Mouse (Mus musculus) left cerebral cortex, postnatal 10 days (tissue): ENCODE measurements around the gene Nt5e. TPM values are rescaled to one million over a fixed set of nuclear protein-coding genes. Genes with fewer than 3 reads are reported as not detected.
A peak's percentile ranks its signal among the peaks of the same experiment; 100 is the strongest.
"Not testable (repeated sequence)": the region's sequence is repeated elsewhere in the genome, so short reads cannot be mapped to it uniquely, and the experiment has no call there.

Experiments
- DNase-seq, 2 experiments: peaks; one replicate each; pipeline ENCODE4 v3.0.0; 2021 to 2022; ENCODE audit warnings: low spot score in 2 of 2, mixed read lengths in 1 of 2; ENCODE audit errors: extremely low spot score in 1 of 2
- intact Hi-C: fragments of 180-260 bp; cut with DNase I; formaldehyde crosslinking; loops from one replicate; pipeline ENCODE4 v1.15.1; 2025
- total RNA-seq, 2 experiments: library from RNA; stranded (reverse); gene quantifications; 2 replicates each; pipeline ENCODE4 v1.2.3; 2021

The Nt5e gene
- 1 to 10 TPM; 3.9 to 5.1 TPM for total RNA-seq

DNA sequence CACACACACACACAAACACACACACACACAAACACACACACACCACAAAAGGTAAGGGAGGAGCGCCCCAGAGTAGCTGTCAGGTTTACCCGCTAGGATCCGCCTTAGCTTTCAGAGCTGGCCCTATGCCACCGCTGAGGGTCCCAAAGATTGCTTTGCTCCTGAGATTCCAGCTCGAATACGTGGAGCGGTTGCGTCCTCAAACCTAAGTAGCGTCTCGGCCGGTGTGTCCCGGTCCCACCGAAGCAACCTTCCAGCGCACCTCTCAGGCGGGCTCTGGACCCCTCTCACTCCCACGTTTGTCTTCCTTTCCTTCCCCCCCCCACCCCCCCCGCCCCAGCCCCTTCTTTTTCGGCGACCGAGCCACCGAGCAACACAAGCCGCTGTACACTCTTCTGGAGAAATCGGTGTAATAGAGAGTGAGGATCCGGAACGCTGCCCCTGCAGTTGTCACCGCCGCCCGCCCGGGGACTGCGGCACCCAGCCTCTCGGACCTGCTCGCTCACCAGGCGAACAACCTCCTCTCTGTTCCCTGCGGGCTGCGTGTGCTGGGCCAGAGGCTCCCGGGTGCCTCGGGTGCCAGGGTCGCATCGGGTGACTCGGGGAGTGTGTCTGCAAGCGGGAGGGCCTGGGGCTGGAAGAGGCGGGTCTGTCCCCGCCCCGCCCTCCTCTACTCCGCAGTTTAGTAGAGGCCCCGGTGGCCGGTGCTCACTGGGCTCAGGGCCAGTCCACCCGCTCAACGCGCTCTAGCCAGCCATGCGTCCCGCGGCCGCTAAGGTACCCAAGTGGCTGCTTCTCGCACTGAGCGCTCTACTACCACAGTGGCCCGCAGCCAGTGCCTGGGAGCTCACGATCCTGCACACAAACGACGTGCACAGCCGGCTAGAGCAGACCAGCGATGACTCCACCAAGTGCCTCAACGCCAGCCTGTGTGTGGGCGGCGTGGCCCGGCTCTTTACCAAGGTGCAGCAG lies at the start of gene Nt5e:
Nt5e (plus strand) TSS at position 268 of the 972 bp plus-strand sequence.
- intact Hi-C loops = no loop called here
- peak; percentile 35 to 78 for DNase-seq

DNA sequence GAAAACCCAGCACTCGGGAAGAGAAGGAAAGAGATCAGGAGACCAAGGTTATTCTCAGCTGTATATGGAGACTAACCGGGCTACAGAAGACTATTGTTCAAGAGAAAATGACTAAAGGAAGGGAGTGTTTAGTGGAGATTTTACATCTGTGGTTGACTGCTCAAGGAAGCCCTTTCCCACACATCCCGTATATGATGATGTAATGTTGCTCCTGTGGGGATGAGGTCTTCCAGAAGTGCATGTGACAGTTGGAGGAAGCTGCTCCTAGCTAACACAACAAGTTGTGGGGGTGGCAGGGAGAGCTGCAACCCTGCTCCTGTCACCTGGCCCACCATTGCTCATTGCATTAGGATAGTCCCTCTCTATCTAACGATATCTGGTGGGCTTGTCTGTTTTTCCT lies 49.4 kb upstream of the Nt5e start:
- intact Hi-C loops = no loop called here
- no peak for DNase-seq

DNA sequence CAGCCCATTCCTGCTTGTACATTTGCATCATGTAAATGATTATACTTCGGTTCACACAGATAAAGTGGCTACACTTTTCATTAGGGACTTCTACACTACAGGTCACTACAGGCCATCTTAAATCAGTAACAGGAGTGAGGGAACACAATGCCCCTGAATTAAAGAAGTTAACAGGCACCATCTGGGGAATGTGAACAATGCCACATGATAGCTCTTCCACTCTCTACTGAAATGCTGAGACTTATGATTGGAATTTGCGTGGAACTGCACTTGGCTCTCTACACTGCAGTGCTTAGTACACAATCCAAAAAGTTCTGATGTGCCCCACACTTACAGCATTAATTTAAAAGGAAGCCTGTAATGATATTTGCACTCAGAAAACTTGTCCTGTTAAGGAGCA lies 47.3 kb upstream of the Nt5e start:
- no peak for DNase-seq
- intact Hi-C loops = no loop called here

DNA sequence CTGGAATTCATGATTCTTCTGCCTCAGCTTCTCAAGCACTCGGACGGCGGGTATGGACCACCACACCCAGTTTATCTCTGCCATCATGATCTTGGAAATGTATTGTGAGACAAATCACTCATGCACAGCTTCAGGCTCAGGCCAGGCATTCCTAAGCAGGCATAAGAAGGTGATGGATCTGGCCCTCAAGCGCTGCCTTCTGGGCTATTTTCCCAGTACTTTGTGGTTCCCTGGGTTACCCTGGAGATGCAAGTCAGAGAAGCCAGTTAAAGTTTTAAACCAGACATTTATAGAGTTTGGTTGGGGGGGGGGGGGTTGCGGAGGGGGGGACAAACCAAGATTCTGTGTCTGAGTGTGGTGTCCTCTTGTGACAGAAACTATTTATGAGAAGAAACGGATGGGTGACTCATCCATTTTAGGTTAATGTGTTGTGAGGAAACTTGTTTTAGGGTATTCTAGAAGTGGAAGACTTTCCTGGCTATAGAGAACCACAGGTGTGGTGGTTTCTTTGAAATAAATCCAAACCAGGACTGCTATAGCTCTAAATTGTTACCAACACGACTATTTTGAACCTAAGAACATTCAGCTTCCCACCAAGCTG lies 37.3 kb upstream of the Nt5e start:
- intact Hi-C loops = no loop called here
- DNase-seq = no peak

DNA sequence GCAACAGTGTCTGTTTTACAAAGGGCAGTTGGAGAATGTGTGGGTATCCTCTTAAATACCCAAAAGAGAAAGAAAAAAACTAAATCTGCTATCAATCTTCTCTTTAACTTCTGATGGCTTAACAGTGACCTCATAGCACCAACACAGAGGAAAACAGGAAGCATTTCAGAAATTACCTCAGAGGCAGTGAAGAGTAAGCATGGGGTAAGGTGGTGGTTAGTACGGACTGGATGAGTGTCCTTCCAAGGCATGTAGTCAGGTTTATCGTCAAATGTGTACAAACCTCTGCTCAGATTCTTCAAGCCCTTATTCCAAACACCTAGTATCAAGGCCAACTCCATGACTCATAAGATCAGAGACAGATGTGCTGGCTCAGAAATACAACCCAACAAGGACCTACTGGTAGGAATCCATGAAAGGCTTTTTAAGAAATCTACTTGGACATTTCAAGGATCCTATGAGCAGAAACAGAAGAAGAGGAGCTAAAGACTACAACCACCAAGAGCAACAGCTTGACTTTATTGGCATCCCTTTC lies 34.1 kb upstream of the Nt5e start:
- intact Hi-C loops = no loop called here
- DNase-seq = no peak

DNA sequence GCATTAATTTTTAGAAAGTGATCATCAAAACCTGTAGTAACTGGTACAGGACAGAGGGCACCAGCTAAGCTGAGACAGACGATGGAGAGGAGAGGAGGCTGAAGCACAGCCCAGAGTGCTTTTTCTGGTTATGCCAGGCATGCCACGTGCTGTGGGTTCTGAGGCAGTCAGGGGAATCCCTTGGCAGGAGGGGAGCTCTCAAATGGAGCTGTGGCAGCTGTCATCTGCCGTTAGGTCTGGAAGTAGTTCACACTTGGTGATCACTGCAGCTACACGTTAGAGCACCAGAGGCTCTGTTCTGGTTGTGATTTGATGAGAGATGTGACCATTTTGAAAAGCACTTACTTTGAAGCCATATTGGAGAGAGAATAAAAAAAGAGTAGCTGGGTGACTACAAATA lies 31.2 kb upstream of the Nt5e start:
- intact Hi-C loops = no loop called here
- DNase-seq = peak; percentile 14 to 29

DNA sequence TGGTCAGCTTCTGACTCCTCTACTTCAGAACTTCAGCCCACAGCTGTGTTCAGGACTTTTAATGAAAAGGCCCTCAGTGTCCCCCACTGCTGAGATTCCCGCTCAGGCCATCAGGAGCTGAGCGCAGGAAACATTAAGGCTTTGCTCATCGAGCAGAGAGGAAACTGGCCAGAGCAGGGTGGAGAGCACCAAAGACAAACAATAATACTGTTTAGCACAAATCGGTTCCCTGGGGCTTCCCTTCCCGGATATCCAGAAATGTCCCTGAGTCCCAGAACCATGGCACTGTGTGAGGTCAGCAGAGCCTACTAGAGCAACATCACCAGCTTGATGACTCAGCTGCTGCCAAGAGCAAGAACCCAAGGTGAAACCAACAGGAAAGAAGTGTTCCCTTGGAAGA lies 30.7 kb upstream of the Nt5e start:
- intact Hi-C loops = no loop called here
- peak in 1 of 2 experiments; percentile 48 for DNase-seq

DNA sequence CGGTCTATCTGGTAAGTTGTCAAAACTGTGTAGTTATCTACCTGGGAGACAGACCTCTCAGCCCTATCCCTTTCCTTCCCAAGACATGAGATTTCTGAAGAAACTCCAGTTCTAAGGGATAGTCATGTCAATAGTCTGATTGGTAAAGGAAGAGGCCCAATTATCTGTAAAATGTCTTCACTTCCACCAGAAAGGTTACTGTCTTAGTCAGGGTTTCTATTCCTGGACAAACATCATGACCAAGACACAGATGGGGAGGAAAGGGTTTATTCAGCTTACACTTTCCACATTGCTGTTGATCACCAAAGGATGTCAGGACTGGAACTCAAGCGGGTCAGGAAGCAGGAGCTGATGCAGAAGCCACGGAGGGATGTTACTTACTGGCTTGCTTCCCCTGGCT lies 29.8 kb upstream of the Nt5e start:
- DNase-seq, intact Hi-C loops: not testable (repeated sequence)

DNA sequence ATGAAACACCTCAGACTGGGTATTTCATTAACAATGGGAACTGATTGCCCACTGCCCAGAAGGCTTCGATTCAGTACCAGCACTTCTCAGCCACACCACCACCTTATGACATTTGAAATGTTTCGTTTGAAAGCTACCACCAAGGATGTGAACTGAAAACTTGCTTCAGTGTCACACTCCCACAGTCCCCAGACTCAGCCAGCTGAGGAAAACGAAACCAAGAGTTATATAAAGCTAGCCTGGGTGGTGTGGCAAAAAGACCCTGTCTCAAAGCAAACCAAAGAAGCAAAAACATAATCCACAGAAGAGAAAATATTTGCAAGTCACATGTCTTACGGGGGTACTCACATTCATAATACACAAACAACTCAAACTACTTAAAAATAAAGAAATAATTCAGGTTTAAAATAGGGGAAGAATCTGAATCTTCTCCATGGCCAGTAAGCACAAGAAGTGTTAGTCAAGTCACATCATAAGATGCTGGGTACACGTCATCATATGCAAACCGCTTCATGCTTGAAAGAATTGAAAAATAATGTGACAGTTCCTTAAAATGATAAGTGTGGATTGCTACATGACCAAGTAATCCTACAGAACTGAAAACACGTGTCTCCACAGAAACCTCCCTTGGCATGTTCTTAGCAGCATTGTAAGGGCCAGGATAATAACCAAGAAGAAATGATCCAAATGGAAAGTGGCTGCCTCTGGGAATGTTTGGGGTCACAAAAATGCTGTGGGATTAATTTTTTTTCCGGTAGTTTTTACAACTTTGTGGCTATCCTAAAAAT lies 28.9 kb upstream of the Nt5e start:
- DNase-seq = no peak
- intact Hi-C loops = no loop called here

DNA sequence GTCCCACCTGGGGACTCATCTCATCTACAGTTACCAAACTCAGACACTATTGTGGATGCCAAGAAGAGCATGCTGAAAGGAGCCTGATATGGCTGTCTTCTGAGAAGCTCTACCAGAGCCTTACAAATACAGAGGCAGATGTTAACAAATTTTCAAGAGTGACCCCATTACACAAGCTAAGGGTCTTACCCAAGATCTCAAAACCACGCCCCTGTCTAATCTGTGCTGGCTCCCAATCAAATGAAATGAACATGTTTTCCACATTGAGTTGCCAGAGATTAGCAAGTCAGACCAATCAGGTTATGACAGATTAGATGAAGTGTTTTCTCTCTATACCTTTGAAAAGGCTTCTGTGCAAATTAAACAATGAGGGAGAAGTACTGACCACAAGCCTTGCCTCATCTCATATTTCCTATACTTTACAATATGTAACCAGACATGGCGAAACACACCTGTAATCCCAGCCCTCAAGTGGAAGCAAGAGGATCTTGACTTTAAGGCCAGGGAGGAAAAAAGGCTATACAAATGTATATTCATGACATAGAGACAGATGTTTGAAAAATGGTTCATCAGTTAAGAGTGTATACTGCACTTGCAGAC lies 19.9 kb upstream of the Nt5e start:
- intact Hi-C loops = no loop called here
- DNase-seq = no peak

DNA sequence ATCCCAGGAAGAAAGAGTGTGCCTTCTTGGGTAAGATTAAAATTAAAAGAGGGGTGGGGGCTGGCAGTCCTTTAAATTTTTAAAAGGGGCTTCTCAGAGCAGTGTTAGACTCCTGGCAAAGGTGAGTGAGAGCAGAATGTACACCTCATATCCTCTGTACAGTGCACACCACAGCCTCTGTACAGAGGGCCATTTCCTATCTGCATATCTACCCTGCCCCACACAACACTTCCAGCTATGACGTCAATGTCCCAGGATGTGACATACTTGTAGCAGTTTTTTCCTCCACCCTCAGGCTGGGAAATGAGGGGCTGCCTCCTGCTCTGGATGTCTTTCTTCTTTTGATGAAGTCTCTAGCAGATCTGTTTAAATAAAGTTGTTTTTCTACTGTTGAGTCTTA lies 17.9 kb upstream of the Nt5e start:
- intact Hi-C loops = no loop called here
- no peak for DNase-seq

DNA sequence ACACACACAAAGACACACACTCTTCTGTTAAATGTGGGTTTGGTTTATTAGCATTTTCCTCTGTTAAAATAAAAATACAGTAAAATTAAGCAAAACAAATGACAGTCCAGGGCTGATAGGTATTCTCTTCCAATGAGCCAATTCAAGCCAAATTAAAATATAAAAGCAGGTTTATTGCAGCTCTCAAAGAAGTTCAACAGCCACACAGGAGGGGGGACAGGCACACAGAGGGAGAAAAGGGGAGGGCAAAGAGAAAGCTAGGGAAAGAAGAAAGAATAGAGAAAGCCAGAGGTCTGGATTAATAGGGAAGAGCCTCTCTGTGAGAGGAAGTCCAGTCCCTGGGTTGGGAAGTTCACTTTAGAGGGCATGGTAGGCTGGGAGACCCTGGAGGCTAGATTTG lies 7.8 kb upstream of the Nt5e start:
- intact Hi-C loops = no loop called here
- DNase-seq = no peak

DNA sequence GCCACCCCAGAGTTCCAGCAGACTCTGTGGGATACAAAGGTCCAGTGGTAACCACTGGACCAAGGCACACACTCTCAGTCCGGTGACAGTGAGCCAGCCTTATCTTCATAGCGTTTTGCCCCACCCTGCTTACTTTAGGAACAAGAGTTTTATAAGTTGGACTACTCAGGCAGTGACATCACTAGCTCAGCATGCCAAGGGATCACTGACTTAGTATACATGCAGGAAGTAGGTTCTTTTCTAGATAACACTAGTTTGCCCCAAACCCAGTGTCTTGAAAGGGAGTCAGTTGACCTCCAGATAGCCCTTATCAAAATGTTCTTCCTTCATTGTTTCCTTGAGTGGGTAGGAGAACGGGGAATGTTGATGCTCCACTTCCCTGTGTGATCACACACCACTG lies 2.4 kb upstream of the Nt5e start:
- DNase-seq = no peak
- intact Hi-C loops = no loop called here

DNA sequence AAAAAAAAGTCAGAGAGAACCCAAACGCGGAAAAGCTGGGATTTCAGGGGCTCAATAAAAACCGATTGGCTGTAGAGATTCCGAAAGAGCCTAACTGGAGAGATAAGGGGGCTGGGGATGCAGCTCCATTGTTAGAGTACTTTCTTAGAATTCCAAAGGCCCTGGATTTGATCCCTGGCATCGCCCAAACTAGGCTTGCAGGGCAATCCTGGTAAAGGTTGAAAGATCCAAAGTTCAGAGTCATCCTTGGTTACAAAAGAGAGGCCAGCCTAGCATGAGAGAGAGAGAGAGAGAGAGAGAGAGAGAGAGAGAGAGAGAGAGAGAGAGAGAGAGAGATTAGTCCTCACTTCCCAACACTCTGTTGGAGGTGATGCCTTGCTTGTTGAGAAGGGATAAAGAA lies 1.7 kb downstream of the Nt5e start:
- intact Hi-C loops = no loop called here
- no peak for DNase-seq

DNA sequence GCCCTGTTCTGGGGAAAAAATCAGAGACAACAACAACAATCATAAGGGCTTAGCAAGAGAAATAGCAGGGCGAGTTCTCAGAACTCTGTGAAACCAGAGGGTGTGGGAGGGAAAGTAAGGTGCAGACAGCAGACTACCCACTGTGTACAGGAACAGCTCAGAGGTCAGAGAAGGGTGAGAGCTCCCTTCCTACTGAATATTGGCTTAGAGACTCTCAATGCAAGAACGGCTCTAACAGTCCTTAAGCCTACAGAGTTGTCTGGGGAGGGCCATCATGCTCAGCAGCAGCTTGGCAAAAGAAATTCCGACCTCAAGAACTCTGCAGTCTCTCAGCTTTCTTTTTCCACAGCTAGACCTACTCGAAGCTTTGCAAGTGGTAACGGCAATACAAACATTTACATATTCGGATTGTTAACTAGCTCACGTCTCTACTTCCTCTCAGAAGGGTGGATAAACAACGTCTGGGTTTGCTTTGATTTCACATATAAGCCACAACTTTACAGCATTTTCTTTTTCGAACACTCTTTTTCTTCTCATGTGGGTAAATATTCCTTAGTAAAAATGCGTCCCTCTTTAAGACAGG lies 2.3 kb downstream of the Nt5e start:
- DNase-seq = no peak
- intact Hi-C loops = no loop called here

DNA sequence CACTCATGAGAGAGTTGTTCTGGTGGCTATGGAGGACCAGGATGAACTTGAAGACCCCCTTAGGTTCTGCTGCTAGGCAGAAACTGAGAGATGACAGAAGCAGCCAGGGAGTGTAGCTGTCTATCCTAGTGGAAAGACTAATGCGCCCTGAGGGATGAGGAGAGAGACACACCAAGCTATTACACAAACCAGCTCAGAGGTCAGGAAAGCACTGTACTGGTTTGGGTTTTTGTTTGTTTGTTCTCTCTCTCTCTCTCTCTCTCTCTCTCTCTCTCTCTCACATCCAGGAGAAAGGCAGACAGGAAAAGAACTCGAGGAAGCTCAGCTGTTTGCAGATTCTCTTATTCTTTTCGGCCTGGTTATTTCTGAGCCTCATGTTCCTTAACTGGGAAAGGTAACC lies 3.3 kb downstream of the Nt5e start:
- intact Hi-C loops = no loop called here
- no peak for DNase-seq

DNA sequence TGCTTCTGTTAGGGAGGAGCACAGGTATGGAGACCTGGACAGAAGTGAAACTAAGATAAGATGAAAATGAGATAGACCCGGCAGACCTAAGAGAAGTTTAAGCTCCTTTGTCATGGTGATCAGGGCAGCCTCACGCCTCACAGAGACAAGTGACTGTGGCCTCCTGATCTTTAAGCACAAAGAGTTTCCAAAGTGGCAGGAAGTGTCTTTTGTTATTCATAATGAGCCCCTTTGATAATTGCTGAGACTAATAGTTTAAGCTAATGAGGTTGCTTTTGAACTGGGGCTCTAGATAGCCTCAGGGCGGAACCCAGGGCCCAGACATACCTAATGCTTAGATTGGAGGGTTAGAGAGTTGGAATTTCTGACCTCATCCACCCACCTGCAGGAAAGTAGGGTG lies 5.5 kb downstream of the Nt5e start:
- intact Hi-C loops = no loop called here
- DNase-seq = no peak

DNA sequence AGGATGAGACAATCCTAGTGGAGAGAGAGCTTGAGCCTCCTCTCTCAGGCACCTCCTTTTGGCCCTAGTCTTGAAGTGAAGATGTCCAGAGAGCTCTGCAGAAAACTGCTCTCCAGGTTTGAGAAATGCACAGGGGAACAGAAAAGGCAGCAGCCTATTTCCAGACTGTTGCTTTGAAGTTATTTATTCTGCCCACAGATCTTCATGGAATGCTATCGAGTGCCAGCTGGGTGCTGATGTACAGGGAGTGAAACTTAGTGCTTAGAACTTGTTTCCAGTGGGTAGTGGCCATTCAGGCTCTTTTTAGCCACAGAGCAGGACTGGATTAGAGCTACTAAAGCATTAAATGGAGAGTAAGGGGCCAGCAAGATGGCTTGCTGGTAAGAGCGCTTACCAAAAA lies 8.8 kb downstream of the Nt5e start:
- intact Hi-C loops = no loop called here
- DNase-seq = no peak

DNA sequence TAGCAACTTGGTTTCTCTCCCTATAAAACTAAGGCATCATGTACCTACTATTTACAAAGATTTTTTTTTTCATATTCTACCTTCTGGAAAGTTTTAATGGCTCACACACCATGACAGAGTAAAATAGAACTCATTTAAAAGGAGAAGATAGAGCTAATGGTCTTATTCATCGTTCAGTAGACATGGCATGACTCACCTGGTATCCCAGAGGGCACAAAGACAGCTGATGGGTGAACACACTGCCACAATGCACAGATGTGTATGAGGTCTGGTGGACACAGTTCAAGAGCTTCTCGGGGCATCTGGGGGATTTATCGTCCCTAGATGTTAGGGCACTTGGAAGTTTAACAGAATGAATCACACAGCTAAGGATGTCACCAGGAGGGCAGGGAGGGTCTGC lies 13.8 kb downstream of the Nt5e start:
- intact Hi-C loops = no loop called here
- no peak for DNase-seq
